Mouse (Mus musculus) stomach, postnatal 0 days (tissue): ENCODE results near the gene Serpinb9d. TPM values are rescaled to one million over a fixed set of nuclear protein-coding genes. Genes with fewer than 3 reads are reported as not detected.
"Not testable (repeated sequence)": the region's sequence is repeated elsewhere in the genome, so short reads cannot be mapped to it uniquely, and the experiment has no call there.

ENCODE experiments used
- ATAC-seq: fragments of 200-750 bp; cut with Nextera tagmentation; 2 replicates; pipeline ENCODE4 v1.8.0; 2017; ENCODE audit not compliant: low FRiP score, low TSS enrichment
- DNase-seq: peaks from one replicate; pipeline ENCODE4 v3.0.0-alpha.2; 2016; ENCODE audit warnings: low spot score
- H3K27ac ChIP-seq: fragments of 300-500 bp; sonication (generic); replicated peaks from 2 replicates; pipeline ENCODE4 v1.5.1; 2014; ENCODE audit warnings: mild to moderate bottlenecking, control low read depth
- H3K27me3 ChIP-seq: fragments of 300-500 bp; sonication (generic); 2 replicates; pipeline ENCODE4 v1.6.1; 2014; ENCODE audit warnings: low read length; ENCODE audit not compliant: control insufficient read depth, insufficient read depth
- H3K36me3 ChIP-seq: fragments of 300-500 bp; sonication (generic); 2 replicates; pipeline ENCODE4 v1.6.1; 2014; ENCODE audit warnings: low read length, mixed read lengths; ENCODE audit not compliant: control insufficient read depth, insufficient read depth
- H3K4me1 ChIP-seq: fragments of 300-500 bp; sonication (generic); replicated peaks from 2 replicates; pipeline ENCODE4 v1.6.1; 2014; ENCODE audit warnings: antibody characterized with exemption; ENCODE audit not compliant: control insufficient read depth, insufficient read depth
- H3K4me2 ChIP-seq: fragments of 300-500 bp; sonication (generic); replicated peaks from 2 replicates; pipeline ENCODE4 v1.6.1; 2014; ENCODE audit warnings: low read depth, mild to moderate bottlenecking, control low read depth, moderate library complexity
- H3K4me3 ChIP-seq: fragments of 300-500 bp; sonication (generic); 2 replicates; pipeline ENCODE4 v1.5.1; 2014; ENCODE audit warnings: low read depth, low read length, control low read depth
- H3K9ac ChIP-seq: fragments of 300-500 bp; sonication (generic); 2 replicates; pipeline ENCODE4 v1.6.1; 2014; ENCODE audit warnings: mild to moderate bottlenecking, low read length, control low read depth, mixed read lengths
- H3K9me3 ChIP-seq: fragments of 300-500 bp; sonication (generic); 2 replicates; pipeline ENCODE4 v1.6.1; 2016; ENCODE audit warnings: low read length; ENCODE audit not compliant: control insufficient read depth
- CTCF ChIP-seq: IDR thresholded peaks from 2 replicates; pipeline ENCODE4 v1.5.1; 2016; ENCODE audit warnings: antibody characterized with exemption, low read depth, mild to moderate bottlenecking, moderate library complexity
- EP300 ChIP-seq: optimal IDR thresholded peaks from 2 replicates; pipeline ENCODE3; 2016; ENCODE audit warnings: antibody characterized with exemption
- WGBS: fragments of 180-500 bp; shearing (Covaris S2); extraction: QIAGEN DNeasy Blood & Tissue Kit; methylation state at CpG from one replicate; pipeline ENCODE4 v1.1.7; 2014; 5-methylcytosine and 5-hydroxymethylcytosine counted together
- polyA plus RNA-seq: library from polyadenylated mRNA; unstranded; fragments of >200 nt; fragmentation: Nextera tagmentation; extraction: Ambion mirVana; gene quantifications from 2 replicates; pipeline ENCODE4 v1.2.1, GENCODE M21; 2015

Gene Serpinb9d
- polyA plus RNA-seq = not detected in 2 replicates

DNA sequence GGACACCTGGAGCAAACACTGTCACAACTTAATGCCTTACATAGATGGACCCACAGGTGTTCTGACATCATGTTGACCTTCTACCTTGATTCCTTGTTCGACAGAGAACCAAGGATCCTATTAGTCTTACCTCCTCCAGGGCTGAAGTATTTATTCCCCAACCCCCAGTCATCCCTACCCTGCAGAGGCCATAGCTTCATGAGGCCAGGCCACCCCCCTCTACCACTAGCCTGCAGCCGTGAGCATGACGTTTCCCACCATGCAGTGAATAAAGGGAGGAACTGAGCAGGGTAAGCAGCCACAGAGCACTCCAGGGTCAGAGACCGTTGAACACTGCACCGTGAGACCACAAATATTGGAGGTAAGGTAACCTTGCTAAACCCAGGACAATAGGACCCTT lies at the start of gene Serpinb9d:
Gene Serpinb9d (plus strand): TSS at position 301 of the 400 bp plus-strand sequence.
- Histone ChIP-seq H3K9me3 (no peaks in the 10 kb centered on the region), H3K36me3 (no peaks in the 10 kb centered on the region), H3K27ac (no peak within 1 kb of the TSS), H3K4me3 (no peak within 1 kb of the TSS), H3K9ac (no peak within 1 kb of the TSS), H3K4me1 (no peaks in the 10 kb centered on the region), H3K4me2 (no peak within 1 kb of the TSS), H3K27me3 (no peaks in the 10 kb centered on the region)
- DNase-seq (no peak), ATAC-seq (no peak)
- WGBS = 80% methylated on average over 5 of the region's 5 CpGs
- TF ChIP-seq EP300 (no peak), CTCF (no peak)

DNA sequence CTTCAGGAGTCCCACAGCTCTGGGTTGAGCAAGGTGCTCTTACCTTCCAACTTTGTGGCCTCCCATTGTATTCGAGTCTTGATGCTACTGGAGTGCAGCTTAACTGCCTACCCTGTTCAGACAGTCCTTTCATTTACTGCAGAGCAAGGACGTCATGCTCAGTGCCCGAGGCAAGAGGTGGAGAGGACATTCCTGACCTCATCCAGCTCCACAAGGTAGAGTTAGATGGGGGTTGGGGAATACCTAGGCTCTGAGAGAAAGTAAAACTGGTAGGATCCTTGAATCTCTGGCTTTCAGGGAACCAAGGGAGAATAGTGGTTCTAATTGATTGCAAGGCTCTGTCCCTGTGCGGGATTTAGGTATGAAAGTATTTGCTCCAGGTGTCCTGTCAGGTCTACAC lies 33.1 kb upstream of the Serpinb9d start, which contains the start of gene Serpinb9c:
Gene Serpinb9c (minus strand): TSS at position 101 of the 400 bp plus-strand sequence.
- H3K27ac ChIP-seq = no peak within 1 kb of the TSS
- no peak for ATAC-seq
- H3K9ac ChIP-seq = no peak within 1 kb of the TSS
- no peak for DNase-seq
- H3K27me3 ChIP-seq = no peaks in the 10 kb centered on the region
- no peaks in the 10 kb centered on the region for H3K4me1 ChIP-seq
- no peaks in the 10 kb centered on the region for H3K9me3 ChIP-seq
- H3K4me2 ChIP-seq = no peak within 1 kb of the TSS
- 73% methylated on average over 4 of the region's 4 CpGs for WGBS
- H3K4me3 ChIP-seq = no peak within 1 kb of the TSS
- TF ChIP-seq CTCF (no peak), EP300 (no peak)
- H3K36me3 ChIP-seq = no peaks in the 10 kb centered on the region

DNA sequence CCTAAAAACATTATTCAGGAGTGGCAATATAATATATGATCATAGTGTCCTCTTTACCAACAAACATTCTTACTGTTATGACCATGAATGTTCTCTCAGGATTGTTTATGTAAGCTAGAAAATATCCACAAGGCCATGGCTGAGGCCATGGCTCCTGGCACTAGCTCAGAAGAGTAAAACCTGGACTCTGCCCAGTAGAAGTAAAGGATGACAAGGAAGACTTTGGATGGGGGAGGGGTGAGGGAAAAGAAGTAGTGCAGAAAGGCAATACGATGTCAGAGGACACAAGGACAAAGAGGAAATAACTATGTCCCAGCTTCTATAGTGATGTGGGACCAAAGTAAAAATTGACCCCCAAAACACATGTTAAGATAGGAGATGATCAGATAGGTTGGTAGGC lies 2.3 kb upstream of the Serpinb9d start:
- 81% methylated on average over 1 of the region's 1 CpGs for WGBS
- H3K4me3 ChIP-seq, ATAC-seq, H3K9ac ChIP-seq, H3K36me3 ChIP-seq, DNase-seq, H3K27me3 ChIP-seq, H3K4me1 ChIP-seq, H3K4me2 ChIP-seq, H3K9me3 ChIP-seq, H3K27ac ChIP-seq: not testable (repeated sequence)

DNA sequence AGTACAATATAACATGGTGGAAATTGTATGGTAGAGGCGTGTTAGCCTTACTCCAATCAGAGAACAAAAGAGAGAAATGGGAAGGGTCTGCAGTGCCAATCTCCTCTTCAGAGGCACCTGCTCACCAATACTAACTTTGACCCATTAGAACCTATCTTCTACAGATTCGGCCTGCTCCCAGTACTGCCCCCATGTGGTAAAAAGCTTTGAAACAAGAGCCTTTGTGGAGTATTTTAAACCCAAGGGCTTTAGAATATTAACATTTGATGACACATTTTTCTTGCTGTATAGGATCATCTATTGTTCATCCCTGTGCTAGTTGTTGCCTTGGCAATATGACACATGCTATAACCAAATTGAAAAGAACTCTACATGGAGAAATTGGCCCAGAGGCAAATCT lies 7.0 kb downstream of the Serpinb9d start:
- Histone ChIP-seq H3K27me3 (no peaks in the 10 kb centered on the region), H3K4me3 (no peak overlapping the region), H3K9me3 (no peaks in the 10 kb centered on the region), H3K36me3 (no peaks in the 10 kb centered on the region), H3K9ac (no peak overlapping the region), H3K4me1 (no peaks in the 10 kb centered on the region), H3K4me2 (no peak overlapping the region), H3K27ac (no peak overlapping the region)
- TF ChIP-seq EP300 = no peak
- TF ChIP-seq CTCF = peak; percentile 39
- ATAC-seq (no peak), DNase-seq (no peak)
- WGBS = 57% methylated on average over 2 of the region's 2 CpGs

DNA sequence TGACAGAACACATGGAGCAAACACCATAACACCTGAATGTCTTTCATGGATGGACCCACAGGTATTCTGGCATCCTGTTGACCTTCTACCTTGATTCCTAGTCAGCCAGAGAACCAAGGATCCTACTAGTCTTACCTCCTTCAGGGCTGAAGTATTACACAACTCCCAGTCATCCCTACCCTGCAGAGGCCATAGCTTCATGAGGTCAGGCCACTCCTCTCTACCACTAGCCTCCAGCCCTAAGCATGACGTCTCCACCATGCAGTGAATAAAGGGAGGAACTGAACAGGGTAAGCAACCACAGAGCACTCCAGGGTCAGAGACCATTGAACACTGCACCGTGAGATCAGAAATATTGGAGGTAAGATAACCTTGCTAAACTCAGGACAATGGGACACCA lies 56.6 kb downstream of the Serpinb9d start, which contains the start of gene Serpinb9e:
Gene Serpinb9e (plus strand): TSS at position 301 of the 400 bp plus-strand sequence.
- not testable (repeated sequence) for H3K4me3 ChIP-seq, H3K36me3 ChIP-seq, H3K4me1 ChIP-seq, H3K27ac ChIP-seq, DNase-seq, H3K9me3 ChIP-seq, H3K4me2 ChIP-seq, H3K9ac ChIP-seq, ATAC-seq, H3K27me3 ChIP-seq
- 83% methylated on average over 2 of the region's 2 CpGs for WGBS

Other genes with a start within 250 kb of the Serpinb9d start
- 7.7 and 9.5 TPM in 2 replicates for gene Serpinb6b, start 227.8 kb upstream of the Serpinb9d start, polyA plus RNA-seq
- gene Serpinb9, start 189.7 kb upstream of the Serpinb9d start, polyA plus RNA-seq = 5.5 and 6.3 TPM in 2 replicates
- gene Serpinb9b, start 165.5 kb upstream of the Serpinb9d start, polyA plus RNA-seq = 2.7 and 4.9 TPM in 2 replicates
- gene Serpinb1b, start 114.4 kb upstream of the Serpinb9d start, polyA plus RNA-seq = 1.3 and 2.0 TPM in 2 replicates
- not detected in 2 replicates for gene Serpinb9c, start 33.2 kb upstream of the Serpinb9d start, polyA plus RNA-seq
- gene Serpinb9e, start 56.7 kb downstream of the Serpinb9d start, polyA plus RNA-seq = not detected in 2 replicates
- gene Serpinb9f, start 131.1 kb downstream of the Serpinb9d start, polyA plus RNA-seq = not detected in 2 replicates
- gene Gm11397, start 202.8 kb downstream of the Serpinb9d start, polyA plus RNA-seq = not detected in 2 replicates